Mouse (Mus musculus): ENCODE measurements around the gene Orc3. TPM values are rescaled to one million over a fixed set of nuclear protein-coding genes. Genes with fewer than 3 reads are reported as not detected.

The Orc3 gene
- polyA plus RNA-seq, 1 experiment from 2014 or later = 68.9 TPM

DNA sequence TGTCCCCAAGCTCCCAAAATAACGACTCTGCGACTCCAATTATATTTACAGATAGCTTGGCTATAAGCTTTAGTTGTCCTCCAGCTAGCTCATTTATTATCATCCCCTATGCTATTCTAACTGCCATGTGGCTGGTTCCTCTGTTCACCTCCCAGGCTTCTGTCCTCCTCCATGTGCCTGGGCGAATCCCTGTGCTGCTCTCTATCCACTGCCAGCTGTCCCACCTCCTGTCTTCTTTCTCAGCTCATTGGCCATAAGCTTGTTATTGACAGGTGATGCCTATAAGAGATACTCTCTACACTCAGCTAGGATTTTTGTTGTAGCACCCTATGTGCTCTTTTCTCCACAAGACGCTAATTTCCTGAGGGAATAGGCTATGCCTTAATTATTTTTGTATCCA lies 23.1 kb upstream of the Orc3 start:
- no peak for ATAC-seq (replicated peaks; ENCODE audit: extremely low read depth, insufficient read depth, low FRiP score)
- 83% methylated on average over 4 of the region's 4 CpGs for WGBS
- no peaks in the 10 kb centered on the region for H3K9me3 ChIP-seq (replicated peaks; ENCODE audit: control insufficient read depth, low read length)

DNA sequence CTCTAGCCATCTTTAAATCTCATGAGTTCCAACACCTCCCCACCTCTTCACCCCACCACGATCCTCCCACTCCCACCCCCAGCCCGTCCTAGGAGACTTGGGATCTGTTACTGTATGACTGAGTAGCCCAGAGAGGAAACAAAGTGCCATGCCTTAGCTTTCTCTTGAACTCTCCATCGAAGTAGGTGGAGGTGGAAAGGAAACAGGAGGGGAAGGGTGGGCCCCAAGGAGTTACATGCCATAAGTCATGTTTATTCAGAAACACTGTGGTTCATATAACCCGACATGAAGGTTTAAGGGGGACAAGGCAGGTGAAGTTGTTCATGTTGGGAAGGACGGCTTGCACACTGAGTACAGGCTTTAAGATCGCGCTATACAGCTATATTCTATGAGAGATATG lies 22.6 kb upstream of the Orc3 start:
- H3K4me3 ChIP-seq (ENCODE audit: low read length) = no peak overlapping the region
- peaks cover 25% of the 10 kb centered on the region for H3K36me3 ChIP-seq (ENCODE audit: control insufficient read depth, insufficient read depth)
- H3K27me3 ChIP-seq (ENCODE audit: control insufficient read depth, insufficient read depth, low read length) = no peaks in the 10 kb centered on the region
- 91% methylated on average over 7 of the region's 7 CpGs for WGBS
- H3K4me2 ChIP-seq (ENCODE audit: low read depth, low read length) = no peak overlapping the region
- no peaks in the 10 kb centered on the region for H3K4me1 ChIP-seq (ENCODE audit: control insufficient read depth, insufficient read depth, low read length)
- H3K9me3 ChIP-seq (replicated peaks; ENCODE audit: control insufficient read depth, low read length) = no peaks in the 10 kb centered on the region
- ATAC-seq (replicated peaks; ENCODE audit: extremely low read depth, insufficient read depth, low FRiP score) = no peak
- no peak overlapping the region for H3K9ac ChIP-seq (ENCODE audit: low read length)
- H3K27ac ChIP-seq (ENCODE audit: low read length) = no peak overlapping the region

More for the DNA sequence above, 23.1 kb upstream of the Orc3 start:
- H3K4me2 ChIP-seq (ENCODE audit: low read depth, low read length) = no peak overlapping the region
- H3K4me3 ChIP-seq (ENCODE audit: low read length) = no peak overlapping the region
- no peaks in the 10 kb centered on the region for H3K4me1 ChIP-seq (ENCODE audit: control insufficient read depth, insufficient read depth, low read length)
- H3K36me3 ChIP-seq (ENCODE audit: control insufficient read depth, insufficient read depth) = peaks cover 29% of the 10 kb centered on the region
- no peak overlapping the region for H3K27ac ChIP-seq (ENCODE audit: low read length)
- no peaks in the 10 kb centered on the region for H3K27me3 ChIP-seq (ENCODE audit: control insufficient read depth, insufficient read depth, low read length)
- no peak overlapping the region for H3K9ac ChIP-seq (ENCODE audit: low read length)

DNA sequence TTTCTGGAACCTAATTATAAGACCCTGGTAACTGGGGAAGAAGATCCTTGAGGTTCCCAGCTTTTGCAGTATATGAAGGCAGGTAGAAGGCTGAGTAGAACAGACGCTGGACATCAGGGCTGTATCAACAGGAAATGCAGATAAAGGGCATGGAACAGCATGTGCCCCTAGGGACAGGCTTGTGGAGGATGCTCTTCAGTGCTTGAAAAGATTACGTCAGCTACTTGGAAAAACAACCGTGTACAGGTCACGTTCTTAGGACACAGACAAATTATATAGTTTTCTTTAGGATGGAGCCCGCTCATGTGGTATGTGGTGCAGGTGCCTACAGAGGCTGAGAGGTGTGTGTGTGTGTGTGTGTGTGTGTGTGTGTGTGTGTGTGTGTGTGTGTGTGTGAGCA lies 21.3 kb upstream of the Orc3 start:
- Histone ChIP-seq H3K4me1 (ENCODE audit: control insufficient read depth, insufficient read depth, low read length) (no peaks in the 10 kb centered on the region), H3K4me2 (ENCODE audit: low read depth, low read length) (no peak overlapping the region), H3K36me3 (ENCODE audit: control insufficient read depth, insufficient read depth) (peaks cover 29% of the 10 kb centered on the region), H3K27ac (ENCODE audit: low read length) (no peak overlapping the region), H3K4me3 (ENCODE audit: low read length) (no peak overlapping the region), H3K9me3 (replicated peaks; ENCODE audit: control insufficient read depth, low read length) (no peaks in the 10 kb centered on the region), H3K9ac (ENCODE audit: low read length) (no peak overlapping the region), H3K27me3 (ENCODE audit: control insufficient read depth, insufficient read depth, low read length) (no peaks in the 10 kb centered on the region)
- ATAC-seq (replicated peaks; ENCODE audit: extremely low read depth, insufficient read depth, low FRiP score) = no peak
- WGBS = 59% methylated on average over 5 of the region's 5 CpGs

DNA sequence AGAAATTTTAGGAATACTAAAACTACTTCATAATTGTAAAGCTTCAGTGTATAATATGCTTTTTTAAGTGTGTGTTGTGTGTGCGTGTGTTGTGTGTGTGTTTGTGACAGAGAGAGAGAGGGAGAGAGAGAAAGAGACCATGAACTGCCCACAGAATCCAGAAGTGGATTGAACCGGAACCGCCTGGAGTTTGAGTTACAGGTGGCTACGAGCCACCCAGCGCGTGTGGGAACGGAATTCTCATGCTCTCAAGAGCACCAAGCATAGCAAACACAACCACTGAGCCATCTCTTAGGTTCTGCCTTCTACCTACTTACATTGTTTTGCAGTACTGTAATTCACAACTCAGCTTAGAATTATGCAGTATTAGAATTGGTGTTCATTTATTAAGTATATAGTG lies 19.4 kb upstream of the Orc3 start:
- no peak for ATAC-seq (replicated peaks; ENCODE audit: extremely low read depth, insufficient read depth, low FRiP score)
- 96% methylated on average over 7 of the region's 7 CpGs for WGBS
- Histone ChIP-seq H3K27me3 (ENCODE audit: control insufficient read depth, insufficient read depth, low read length) (no peaks in the 10 kb centered on the region), H3K4me1 (ENCODE audit: control insufficient read depth, insufficient read depth, low read length) (peaks cover 3% of the 10 kb centered on the region; the same call in 1 of the 2 replicates), H3K9ac (ENCODE audit: low read length) (no peak overlapping the region), H3K4me3 (ENCODE audit: low read length) (no peak overlapping the region), H3K9me3 (replicated peaks; ENCODE audit: control insufficient read depth, low read length) (no peaks in the 10 kb centered on the region), H3K36me3 (ENCODE audit: control insufficient read depth, insufficient read depth) (peaks cover 19% of the 10 kb centered on the region), H3K4me2 (ENCODE audit: low read depth, low read length) (no peak overlapping the region), H3K27ac (ENCODE audit: low read length) (no peak overlapping the region)

DNA sequence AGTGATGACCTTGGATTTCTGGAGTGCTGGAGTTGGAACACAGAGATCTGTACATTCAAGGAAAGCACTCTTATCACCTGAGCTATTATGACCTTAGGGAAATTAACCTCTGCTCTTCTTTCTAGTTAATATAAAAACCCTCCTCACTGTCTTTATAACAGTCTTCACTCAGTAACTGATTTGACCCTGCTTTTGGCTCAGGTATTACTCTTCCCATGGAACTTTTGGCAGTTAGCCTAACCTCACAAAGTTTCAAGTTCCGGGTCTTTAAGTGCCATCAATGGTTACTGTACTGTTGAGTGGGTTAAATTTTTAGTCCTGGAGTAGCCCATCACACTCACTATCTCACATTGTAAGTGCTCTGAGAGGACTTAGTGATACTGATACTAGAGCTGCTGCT lies 15.2 kb upstream of the Orc3 start:
- Histone ChIP-seq H3K9ac (ENCODE audit: low read length) (no peak overlapping the region), H3K4me3 (ENCODE audit: low read length) (no peak overlapping the region), H3K4me2 (ENCODE audit: low read depth, low read length) (no peak overlapping the region), H3K27ac (ENCODE audit: low read length) (no peak overlapping the region), H3K27me3 (ENCODE audit: control insufficient read depth, insufficient read depth, low read length) (no peaks in the 10 kb centered on the region), H3K9me3 (replicated peaks; ENCODE audit: control insufficient read depth, low read length) (no peaks in the 10 kb centered on the region), H3K36me3 (ENCODE audit: control insufficient read depth, insufficient read depth) (peaks cover 28% of the 10 kb centered on the region), H3K4me1 (ENCODE audit: control insufficient read depth, insufficient read depth, low read length) (peaks cover 3% of the 10 kb centered on the region; the same call in 1 of the 2 replicates)
- no peak for ATAC-seq (replicated peaks; ENCODE audit: extremely low read depth, insufficient read depth, low FRiP score)
- WGBS = 44% methylated on average over 1 of the region's 1 CpGs

DNA sequence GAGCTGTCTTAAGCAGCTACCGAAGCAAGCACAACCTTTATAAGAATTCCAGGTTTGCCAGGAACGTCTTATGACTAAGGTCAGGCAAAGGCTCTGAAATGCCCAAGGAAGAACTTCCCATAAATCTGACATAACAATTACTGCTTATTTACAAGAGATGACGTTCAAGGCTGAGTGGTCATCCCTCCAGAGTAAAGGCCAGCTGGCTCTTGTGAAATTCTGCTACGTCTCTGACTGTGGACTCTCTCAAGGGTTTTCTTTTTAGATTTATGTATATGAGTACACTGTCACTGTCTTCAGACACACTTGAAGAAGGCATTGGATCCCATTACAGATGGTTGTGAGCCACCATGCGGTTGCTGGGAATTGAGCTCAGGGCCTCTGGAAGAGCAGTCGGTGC lies 11.7 kb upstream of the Orc3 start:
- Histone ChIP-seq H3K9me3 (replicated peaks; ENCODE audit: control insufficient read depth, low read length) (no peaks in the 10 kb centered on the region), H3K36me3 (ENCODE audit: control insufficient read depth, insufficient read depth) (peaks cover 24% of the 10 kb centered on the region), H3K4me3 (ENCODE audit: low read length) (no peak overlapping the region), H3K27ac (ENCODE audit: low read length) (no peak overlapping the region), H3K27me3 (ENCODE audit: control insufficient read depth, insufficient read depth, low read length) (no peaks in the 10 kb centered on the region), H3K4me1 (ENCODE audit: control insufficient read depth, insufficient read depth, low read length) (peaks cover 3% of the 10 kb centered on the region; the same call in 1 of the 2 replicates), H3K4me2 (ENCODE audit: low read depth, low read length) (no peak overlapping the region), H3K9ac (ENCODE audit: low read length) (no peak overlapping the region)
- ATAC-seq (replicated peaks; ENCODE audit: extremely low read depth, insufficient read depth, low FRiP score) = no peak
- 86% methylated on average over 6 of the region's 6 CpGs for WGBS

DNA sequence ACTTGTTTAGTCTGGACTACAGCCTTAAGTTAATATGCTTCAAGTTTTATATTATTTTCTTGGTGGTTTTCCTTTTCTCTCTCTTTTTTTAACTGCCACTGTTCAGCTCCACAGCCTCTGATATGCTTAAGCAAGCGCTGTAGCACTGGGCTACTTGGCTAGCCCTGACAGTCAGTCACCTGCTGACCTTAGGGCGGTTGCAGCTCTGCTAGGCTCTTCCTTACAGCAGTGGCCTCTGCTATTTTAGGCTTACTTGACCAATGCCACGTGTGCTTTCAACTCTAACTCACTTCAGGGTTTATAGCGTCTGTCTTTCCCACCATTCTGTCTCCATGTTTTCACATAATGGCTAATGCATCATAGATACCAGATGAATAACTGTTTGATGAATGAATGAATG lies 10.8 kb upstream of the Orc3 start:
- no peak overlapping the region for H3K4me2 ChIP-seq (ENCODE audit: low read depth, low read length)
- peaks cover 21% of the 10 kb centered on the region; the same call in 1 of the 2 replicates for H3K36me3 ChIP-seq (ENCODE audit: control insufficient read depth, insufficient read depth)
- H3K9me3 ChIP-seq (replicated peaks; ENCODE audit: control insufficient read depth, low read length) = no peaks in the 10 kb centered on the region
- H3K4me1 ChIP-seq (ENCODE audit: control insufficient read depth, insufficient read depth, low read length) = peaks cover 3% of the 10 kb centered on the region; the same call in 1 of the 2 replicates
- H3K4me3 ChIP-seq (ENCODE audit: low read length) = no peak overlapping the region
- H3K27ac ChIP-seq (ENCODE audit: low read length) = no peak overlapping the region
- WGBS = 69% methylated on average over 4 of the region's 4 CpGs
- H3K27me3 ChIP-seq (ENCODE audit: control insufficient read depth, insufficient read depth, low read length) = no peaks in the 10 kb centered on the region
- no peak overlapping the region for H3K9ac ChIP-seq (ENCODE audit: low read length)
- no peak for ATAC-seq (replicated peaks; ENCODE audit: extremely low read depth, insufficient read depth, low FRiP score)

DNA sequence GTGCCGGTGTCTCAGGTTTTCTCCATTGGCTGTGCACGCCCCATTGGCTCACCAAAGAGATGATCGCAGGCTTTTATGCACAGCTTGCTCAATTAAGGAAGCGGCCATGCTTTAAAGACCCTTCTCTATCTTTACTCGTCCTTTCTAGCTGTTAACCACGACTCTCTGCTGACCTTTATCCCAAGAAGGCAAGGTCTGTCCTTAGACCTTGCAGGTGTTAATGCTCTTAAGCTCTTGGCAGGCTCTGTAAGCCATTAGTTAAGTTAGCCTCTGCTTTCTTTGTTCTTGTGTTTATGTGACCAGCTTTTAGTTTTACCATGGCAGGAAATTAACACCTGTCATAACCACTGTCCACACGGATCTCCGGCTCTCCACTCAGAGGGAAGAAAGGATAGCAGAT lies 1.4 kb upstream of the Orc3 start:
- Histone ChIP-seq H3K27me3 (ENCODE audit: control insufficient read depth, insufficient read depth, low read length) (no peaks in the 10 kb centered on the region), H3K9me3 (replicated peaks; ENCODE audit: control insufficient read depth, low read length) (no peaks in the 10 kb centered on the region), H3K9ac (ENCODE audit: low read length) (peak overlapping the region; percentile 96; the same call in 1 of the 2 replicates), H3K4me3 (ENCODE audit: low read length) (peak overlapping the region; percentile 94), H3K27ac (ENCODE audit: low read length) (no peak overlapping the region), H3K36me3 (ENCODE audit: control insufficient read depth, insufficient read depth) (no peaks in the 10 kb centered on the region), H3K4me1 (ENCODE audit: control insufficient read depth, insufficient read depth, low read length) (peaks cover 21% of the 10 kb centered on the region), H3K4me2 (ENCODE audit: low read depth, low read length) (peak overlapping the region; percentile 84)
- ATAC-seq (replicated peaks; ENCODE audit: extremely low read depth, insufficient read depth, low FRiP score) = no peak
- WGBS = 85% methylated on average over 8 of the region's 8 CpGs

DNA sequence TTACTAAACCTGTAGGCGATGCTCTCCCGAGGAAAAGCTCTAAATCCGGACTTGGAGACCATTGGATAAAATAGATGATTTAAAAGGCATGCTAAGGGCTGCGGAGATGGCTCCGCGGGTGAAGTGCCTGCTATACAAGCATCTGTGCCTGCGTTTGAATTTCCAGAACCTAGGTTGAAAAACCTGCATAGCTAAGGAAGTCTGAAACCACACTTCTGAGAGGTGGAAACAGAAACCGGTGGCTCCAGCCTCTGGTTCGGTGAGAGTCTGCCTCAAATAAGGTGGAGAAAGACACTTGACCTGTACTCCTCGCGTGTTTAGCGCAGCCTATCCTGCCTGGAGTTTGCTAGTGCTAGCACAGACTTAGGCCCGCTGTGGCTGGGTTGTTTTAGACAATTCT lies 559 bp upstream of the Orc3 start:
- Histone ChIP-seq H3K4me3 (ENCODE audit: low read length) (peak overlapping the region; percentile 94), H3K27ac (ENCODE audit: low read length) (peak overlapping the region; percentile 91), H3K4me2 (ENCODE audit: low read depth, low read length) (peak overlapping the region; percentile 84), H3K9me3 (replicated peaks; ENCODE audit: control insufficient read depth, low read length) (no peaks in the 10 kb centered on the region), H3K4me1 (ENCODE audit: control insufficient read depth, insufficient read depth, low read length) (peaks cover 21% of the 10 kb centered on the region), H3K9ac (ENCODE audit: low read length) (peak overlapping the region; percentile 96), H3K36me3 (ENCODE audit: control insufficient read depth, insufficient read depth) (no peaks in the 10 kb centered on the region), H3K27me3 (ENCODE audit: control insufficient read depth, insufficient read depth, low read length) (no peaks in the 10 kb centered on the region)
- peak; percentile 11; the same call in 1 of the 2 replicates for ATAC-seq (replicated peaks; ENCODE audit: extremely low read depth, insufficient read depth, low FRiP score)
- 2% methylated on average over 13 of the region's 13 CpGs for WGBS
